Mouse (Mus musculus) right cerebral cortex, adult 2 months (tissue): ENCODE results near the gene Lrch1.

Experiments
- DNase-seq, 2 experiments: peaks; one replicate each; pipeline ENCODE4 v3.0.0; 2021 to 2022; ENCODE audit warnings: low spot score in 2 of 2

Lrch1 gene

GRCm38 (mm10) chr14:74723541-74723940, 224.1 kb downstream of the Lrch1 start:
- no peak for DNase-seq

- DNase-seq: peak; percentile 36 to 66
Observed at GRCm38 (mm10) chr14:74709054-74709453, 238.6 kb downstream of the Lrch1 start.
